Mouse (Mus musculus): ENCODE results near the gene Tcp10b. TPM values are rescaled to one million over a fixed set of nuclear protein-coding genes. Genes with fewer than 3 reads are reported as not detected.
"Not testable (repeated sequence)": the region's sequence is repeated elsewhere in the genome, so short reads cannot be mapped to it uniquely, and the experiment has no call there.

Tcp10b gene
- polyA plus RNA-seq, 2 experiments: 0.14 to 0.33 TPM

DNA sequence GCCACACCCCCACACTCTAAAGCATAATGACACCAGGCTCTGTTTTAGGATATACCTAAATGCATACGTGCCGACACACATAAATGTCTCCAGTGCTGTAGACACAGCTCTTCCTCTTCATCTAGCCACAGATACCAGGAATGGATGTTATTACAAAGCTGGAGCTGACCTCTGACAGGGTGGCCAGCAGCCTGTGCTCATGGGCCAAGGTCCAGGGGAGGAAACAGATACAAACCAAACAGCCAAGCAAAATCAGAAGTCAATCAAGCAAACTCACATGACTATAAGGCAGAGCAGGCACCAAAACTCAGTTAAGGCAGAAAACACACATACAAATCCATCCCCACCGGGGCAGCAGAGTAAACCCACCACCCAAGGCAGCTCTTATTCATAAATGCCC lies 68.4 kb downstream of the Tcp10b start:
- not testable (repeated sequence) for H3K4me2 ChIP-seq (replicated peaks; ENCODE audit: low read depth, low read length, severe bottlenecking); H3K4me3 ChIP-seq (replicated peaks; ENCODE audit: low read length); H3K36me3 ChIP-seq (ENCODE audit: control insufficient read depth, insufficient read depth, low read length); H3K9me3 ChIP-seq (ENCODE audit: control insufficient read depth, low read length); H3K4me1 ChIP-seq (ENCODE audit: control insufficient read depth, insufficient read depth, low read length); H3K9ac ChIP-seq (ENCODE audit: low read depth, low read length, severe bottlenecking); H3K27ac ChIP-seq (replicated peaks; ENCODE audit: low read depth, low read length); DNase-seq (ENCODE audit: low spot score); ATAC-seq (ENCODE audit: low FRiP score, low read depth); H3K27me3 ChIP-seq (ENCODE audit: control insufficient read depth, insufficient read depth, low read length)
- WGBS: no CpG with 5 or more reads among the region's 3 CpGs

DNA sequence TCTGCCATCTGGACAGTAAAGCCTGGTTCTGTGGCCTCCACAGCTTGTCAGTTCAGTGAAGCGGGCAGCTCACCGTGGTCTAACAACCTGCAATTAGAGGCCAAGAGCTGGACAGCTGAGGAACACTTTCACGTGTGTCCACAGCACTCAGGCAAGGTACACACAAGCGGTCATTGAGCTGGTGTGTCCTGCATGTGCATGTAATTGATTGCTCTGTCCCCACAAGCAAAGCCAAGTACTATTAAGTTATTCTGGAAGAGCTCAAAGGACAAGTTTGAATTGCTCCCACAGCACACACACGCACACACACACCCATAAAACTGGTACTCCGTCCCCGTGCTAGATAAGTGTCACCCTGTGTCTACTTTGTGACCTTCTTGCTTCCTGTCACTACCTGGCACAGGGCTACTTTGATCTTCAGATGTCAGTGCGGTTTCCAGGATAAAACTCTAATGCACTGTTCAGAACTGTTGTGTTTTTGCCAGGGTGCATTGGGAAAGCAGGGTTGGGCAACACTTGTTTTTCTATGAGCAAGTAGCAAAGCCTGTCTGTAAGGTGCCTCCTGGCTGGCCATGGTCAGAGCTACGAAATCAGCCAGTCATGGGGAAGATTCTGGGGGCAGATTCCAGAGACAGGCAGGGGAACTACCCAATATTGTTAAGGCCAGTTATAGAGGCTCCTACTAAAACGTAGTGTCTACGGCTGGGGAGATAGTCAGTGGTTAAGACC lies 69.0 kb downstream of the Tcp10b start:
- H3K27ac ChIP-seq (replicated peaks; ENCODE audit: low read depth, low read length); ATAC-seq (ENCODE audit: low FRiP score, low read depth); H3K4me2 ChIP-seq (replicated peaks; ENCODE audit: low read depth, low read length, severe bottlenecking); H3K27me3 ChIP-seq (ENCODE audit: control insufficient read depth, insufficient read depth, low read length); H3K4me1 ChIP-seq (ENCODE audit: control insufficient read depth, insufficient read depth, low read length); H3K9ac ChIP-seq (ENCODE audit: low read depth, low read length, severe bottlenecking); H3K9me3 ChIP-seq (ENCODE audit: control insufficient read depth, low read length); H3K4me3 ChIP-seq (replicated peaks; ENCODE audit: low read length); DNase-seq (ENCODE audit: low spot score); H3K36me3 ChIP-seq (ENCODE audit: control insufficient read depth, insufficient read depth, low read length): not testable (repeated sequence)
- WGBS: 66% methylated on average over 7 of the region's 11 CpGs

DNA sequence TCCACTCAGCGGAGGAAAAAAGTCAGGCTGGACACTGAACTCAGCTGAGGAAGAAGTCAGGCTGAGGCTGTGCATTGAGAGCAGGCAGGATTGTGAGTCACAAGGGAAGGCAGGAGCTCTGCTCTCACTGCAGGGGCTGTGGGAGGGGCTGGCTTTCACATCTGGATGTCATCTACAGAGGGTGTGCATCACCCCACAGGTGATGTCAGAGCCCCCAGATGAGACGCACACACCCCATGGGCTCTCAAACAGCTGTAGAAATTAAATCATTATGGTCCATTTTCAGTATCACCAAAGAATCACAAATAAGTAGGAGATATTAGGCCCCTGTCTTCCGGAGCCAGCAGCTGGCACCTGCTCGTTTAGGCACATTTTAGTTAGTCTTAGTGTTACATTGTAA lies 70.8 kb downstream of the Tcp10b start, which contains the start of gene Unc93a:
Gene Unc93a, minus strand, starts transcription at position 101 of the 400 bp plus-strand sequence.
- H3K4me3 ChIP-seq (replicated peaks; ENCODE audit: low read length); H3K4me2 ChIP-seq (replicated peaks; ENCODE audit: low read depth, low read length, severe bottlenecking); H3K9ac ChIP-seq (ENCODE audit: low read depth, low read length, severe bottlenecking); H3K36me3 ChIP-seq (ENCODE audit: control insufficient read depth, insufficient read depth, low read length); DNase-seq (ENCODE audit: low spot score); H3K4me1 ChIP-seq (ENCODE audit: control insufficient read depth, insufficient read depth, low read length); H3K27me3 ChIP-seq (ENCODE audit: control insufficient read depth, insufficient read depth, low read length); H3K27ac ChIP-seq (replicated peaks; ENCODE audit: low read depth, low read length); H3K9me3 ChIP-seq (ENCODE audit: control insufficient read depth, low read length): not testable (repeated sequence)
- 0 out of 2 replicates have a peak, but pooled peaks have one; percentile 32 for ATAC-seq (ENCODE audit: low FRiP score, low read depth)
- WGBS: 58% methylated on average over 3 of the region's 4 CpGs

Other genes starting within 250 kb of the Tcp10b start
- 1.7 and 1.9 TPM in 2 replicates for gene Mas1, start 193.0 kb upstream of the Tcp10b start, polyA plus RNA-seq (2012; rRNA removed)
- gene Mas1, start 193.0 kb upstream of the Tcp10b start, polyA plus RNA-seq (2014; fragmentation: Nextera tagmentation; extraction: Ambion mirVana): 1.4 and 2.1 TPM in 2 replicates
- 0.38 and 0.73 TPM in 2 replicates for gene Mrgprh, start 185.1 kb upstream of the Tcp10b start, polyA plus RNA-seq (2012; rRNA removed)
- gene Mrgprh, start 185.1 kb upstream of the Tcp10b start, polyA plus RNA-seq (2014; fragmentation: Nextera tagmentation; extraction: Ambion mirVana): 0.10 and 0.14 TPM in 2 replicates
- gene Pnldc1, start 150.9 kb upstream of the Tcp10b start, polyA plus RNA-seq (2012; rRNA removed): 5.1 and 5.3 TPM in 2 replicates
- gene Pnldc1, start 150.9 kb upstream of the Tcp10b start, polyA plus RNA-seq (2014; fragmentation: Nextera tagmentation; extraction: Ambion mirVana): 2.4 and 3.4 TPM in 2 replicates
- 184 and 212 TPM in 2 replicates for gene Tcp1, start 145.4 kb upstream of the Tcp10b start, polyA plus RNA-seq (2012; rRNA removed)
- gene Tcp1, start 145.4 kb upstream of the Tcp10b start, polyA plus RNA-seq (2014; fragmentation: Nextera tagmentation; extraction: Ambion mirVana): 386 and 395 TPM in 2 replicates
- 47.4 and 66.4 TPM in 2 replicates for gene Mrpl18, start 144.8 kb upstream of the Tcp10b start, polyA plus RNA-seq (2012; rRNA removed)
- 127 and 135 TPM in 2 replicates for gene Mrpl18, start 144.8 kb upstream of the Tcp10b start, polyA plus RNA-seq (2014; fragmentation: Nextera tagmentation; extraction: Ambion mirVana)
- gene Acat3, start 120.5 kb upstream of the Tcp10b start, polyA plus RNA-seq (2012; rRNA removed): 0.33 and 0.81 TPM in 2 replicates
- 0.47 and 1.1 TPM in 2 replicates for gene Acat3, start 120.5 kb upstream of the Tcp10b start, polyA plus RNA-seq (2014; fragmentation: Nextera tagmentation; extraction: Ambion mirVana)
- gene Acat2, start 100.4 kb upstream of the Tcp10b start, polyA plus RNA-seq (2012; rRNA removed): 62.9 and 67.4 TPM in 2 replicates
- 110 and 119 TPM in 2 replicates for gene Acat2, start 100.4 kb upstream of the Tcp10b start, polyA plus RNA-seq (2014; fragmentation: Nextera tagmentation; extraction: Ambion mirVana)
- gene Wtap, start 66.9 kb upstream of the Tcp10b start, polyA plus RNA-seq (2012; rRNA removed): 61.7 and 86.1 TPM in 2 replicates
- 135 and 141 TPM in 2 replicates for gene Wtap, start 66.9 kb upstream of the Tcp10b start, polyA plus RNA-seq (2014; fragmentation: Nextera tagmentation; extraction: Ambion mirVana)
- gene Sod2, start 54.3 kb upstream of the Tcp10b start, polyA plus RNA-seq (2012; rRNA removed): 98.2 and 118 TPM in 2 replicates
- 103 and 116 TPM in 2 replicates for gene Sod2, start 54.3 kb upstream of the Tcp10b start, polyA plus RNA-seq (2014; fragmentation: Nextera tagmentation; extraction: Ambion mirVana)
- gene Gpr31b, start 8.8 kb upstream of the Tcp10b start, polyA plus RNA-seq (2012; rRNA removed): 0.06 and 0.09 TPM in 2 replicates
- 0.18 TPM in 1 of 2 replicates, not detected in the other for gene Gpr31b, start 8.8 kb upstream of the Tcp10b start, polyA plus RNA-seq (2014; fragmentation: Nextera tagmentation; extraction: Ambion mirVana)
- 0.10 TPM in 2 replicates for gene Unc93a, start 70.7 kb downstream of the Tcp10b start, polyA plus RNA-seq (2012; rRNA removed)
- gene Unc93a, start 70.7 kb downstream of the Tcp10b start, polyA plus RNA-seq (2014; fragmentation: Nextera tagmentation; extraction: Ambion mirVana): 0.12 and 0.21 TPM in 2 replicates
- not detected in 2 replicates for gene Smok2a, start 160.1 kb downstream of the Tcp10b start, polyA plus RNA-seq (2012; rRNA removed)
- gene Smok2a, start 160.1 kb downstream of the Tcp10b start, polyA plus RNA-seq (2014; fragmentation: Nextera tagmentation; extraction: Ambion mirVana): not detected in 2 replicates
- gene Smok2b, start 169.2 kb downstream of the Tcp10b start, polyA plus RNA-seq (2012; rRNA removed): not detected in 2 replicates
- gene Smok2b, start 169.2 kb downstream of the Tcp10b start, polyA plus RNA-seq (2014; fragmentation: Nextera tagmentation; extraction: Ambion mirVana): not detected in 2 replicates

Measured in limb, embryonic 14.5 days (tissue).